Mouse (Mus musculus) erythroblast, embryonic 14.5 days (primary cell): ENCODE measurements at regions not wholly inside any gene's neighbourhood (a gene's known extent, or its start where the extent isn't known, plus 50 kb on each side); places are given as distances from the start of the nearest gene placed in this dataset.

Experiments
- H3K27me3 ChIP-seq: 2 replicates; pipeline ENCODE4 v1.6.1; 2012; ENCODE audit warnings: inconsistent platforms; ENCODE audit not compliant: control insufficient read depth
- H3K36me3 ChIP-seq: 2 replicates; pipeline ENCODE4 v1.6.1; 2012; ENCODE audit warnings: mild to moderate bottlenecking, inconsistent platforms; ENCODE audit not compliant: control insufficient read depth
- H3K4me1 ChIP-seq: 2 replicates; pipeline ENCODE4 v1.6.1; 2012; ENCODE audit warnings: inconsistent platforms; ENCODE audit not compliant: control insufficient read depth
- H3K4me3 ChIP-seq: replicated peaks from 2 replicates; pipeline ENCODE3; 2012; ENCODE audit warnings: moderate library complexity, mild to moderate bottlenecking, inconsistent platforms
- H3K9me3 ChIP-seq: 2 replicates; pipeline ENCODE4 v1.6.1; 2012; ENCODE audit warnings: low read length, inconsistent platforms, mixed read lengths; ENCODE audit not compliant: control insufficient read depth
- GATA1 ChIP-seq: IDR thresholded peaks from 2 replicates; pipeline ENCODE4 v1.6.1; 2012; ENCODE audit warnings: low read length, inconsistent platforms, mixed read lengths
- TAL1 ChIP-seq: IDR thresholded peaks from 3 replicates; pipeline ENCODE4 v1.6.1; 2012; ENCODE audit warnings: low read length, inconsistent platforms, mixed read lengths

DNA sequence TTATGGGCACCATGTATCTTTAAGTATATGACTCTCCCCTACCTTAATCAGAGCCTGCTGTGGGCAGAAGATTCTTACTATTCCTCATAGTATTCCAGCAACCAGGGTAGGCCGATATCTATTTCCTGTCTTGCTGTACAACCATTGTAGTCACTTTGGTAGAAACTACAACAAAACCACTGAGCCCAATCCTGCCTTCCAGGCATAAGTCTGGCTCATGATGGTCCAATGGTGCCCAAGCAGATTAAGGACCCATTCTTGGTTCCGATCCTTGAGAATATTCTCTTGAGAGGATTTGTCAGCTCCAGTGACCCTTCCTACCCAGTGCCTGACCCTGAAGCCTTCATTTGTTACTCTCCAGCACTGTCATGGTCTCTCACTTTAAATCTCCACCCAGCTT is 102.9 kb upstream of the Mylip start:
- Histone ChIP-seq H3K36me3 (no peaks in the 10 kb centered on the region), H3K27me3 (peaks cover 47% of the 10 kb centered on the region), H3K9me3 (no peaks in the 10 kb centered on the region), H3K4me1 (no peaks in the 10 kb centered on the region), H3K4me3 (no peak overlapping the region)
- TF ChIP-seq GATA1 (no peak), TAL1 (no peak)

GRCm38 (mm10) chr13:45287217-45287616 is 102.3 kb upstream of the Mylip start:
- Histone ChIP-seq H3K9me3 (no peaks in the 10 kb centered on the region), H3K4me1 (no peaks in the 10 kb centered on the region), H3K4me3 (no peak overlapping the region), H3K27me3 (peaks cover 45% of the 10 kb centered on the region), H3K36me3 (no peaks in the 10 kb centered on the region)
- no peak for TF ChIP-seq TAL1
- TF ChIP-seq GATA1: no peak

GRCm38 (mm10) chr13:45289976-45290375 is 99.6 kb upstream of the Mylip start:
- Histone ChIP-seq H3K4me1 (no peaks in the 10 kb centered on the region), H3K4me3 (no peak overlapping the region), H3K9me3 (no peaks in the 10 kb centered on the region), H3K27me3 (peaks cover 38% of the 10 kb centered on the region), H3K36me3 (no peaks in the 10 kb centered on the region)
- TF ChIP-seq TAL1 (no peak), GATA1 (no peak)

GRCm38 (mm10) chr13:45294691-45295090 is 94.9 kb upstream of the Mylip start:
- Histone ChIP-seq H3K4me1 (no peaks in the 10 kb centered on the region), H3K4me3 (no peak overlapping the region), H3K27me3 (peaks cover 23% of the 10 kb centered on the region), H3K9me3 (no peaks in the 10 kb centered on the region), H3K36me3 (no peaks in the 10 kb centered on the region)
- TF ChIP-seq GATA1 (no peak), TAL1 (no peak)

- Histone ChIP-seq H3K4me1 (no peaks in the 10 kb centered on the region), H3K27me3 (peaks cover 24% of the 10 kb centered on the region), H3K9me3 (peaks cover 4% of the 10 kb centered on the region), H3K4me3 (no peak overlapping the region), H3K36me3 (no peaks in the 10 kb centered on the region)
- TF ChIP-seq GATA1 (no peak), TAL1 (no peak)
Observed at GRCm38 (mm10) chr13:45300610-45301009, 88.9 kb upstream of the Mylip start.

DNA sequence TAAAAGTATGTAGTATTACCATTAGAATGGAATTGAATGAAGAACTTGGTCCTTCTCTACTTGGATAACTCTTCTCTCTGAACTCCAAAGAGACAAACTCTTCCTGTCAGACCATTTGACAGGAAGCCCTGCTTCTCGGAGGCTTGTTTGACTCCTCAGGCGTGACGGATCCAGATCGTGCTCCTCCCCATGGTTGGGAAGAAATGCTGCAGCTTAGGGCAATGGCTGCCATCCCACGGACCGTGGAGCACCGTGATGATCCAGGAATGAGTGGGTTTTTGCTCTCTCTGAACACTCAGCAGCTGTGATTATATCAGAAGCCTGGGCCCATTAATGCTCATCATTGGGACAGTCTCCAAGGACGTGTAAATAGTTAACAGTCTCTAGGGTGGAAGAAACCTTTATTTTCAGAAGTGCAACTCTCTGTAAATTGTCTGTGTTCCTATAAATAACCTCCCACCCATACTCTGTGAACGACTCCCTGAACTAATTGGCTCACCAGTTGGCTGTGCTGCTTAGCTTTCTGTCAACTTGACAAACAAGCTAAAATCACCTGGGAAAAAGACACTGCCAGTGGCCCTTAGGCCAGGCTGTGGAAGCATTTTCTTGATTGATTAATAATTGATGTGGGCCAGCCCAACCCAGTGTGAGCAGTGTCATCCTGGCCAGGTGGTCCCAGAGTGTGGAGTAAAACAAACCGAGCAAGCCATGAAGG is 88.2 kb upstream of the Mylip start:
- Histone ChIP-seq H3K4me1 (no peaks in the 10 kb centered on the region), H3K36me3 (no peaks in the 10 kb centered on the region), H3K4me3 (no peak overlapping the region), H3K9me3 (peaks cover 4% of the 10 kb centered on the region), H3K27me3 (peaks cover 24% of the 10 kb centered on the region)
- no peak for TF ChIP-seq TAL1
- TF ChIP-seq GATA1: no peak

GRCm38 (mm10) chr13:45302796-45303195 is 86.7 kb upstream of the Mylip start:
- no peaks in the 10 kb centered on the region for H3K4me1 ChIP-seq

GRCm38 (mm10) chr13:45306177-45306576 is 83.4 kb upstream of the Mylip start:
- no peaks in the 10 kb centered on the region for H3K36me3 ChIP-seq
- peaks cover 4% of the 10 kb centered on the region for H3K9me3 ChIP-seq
- H3K4me1 ChIP-seq: no peaks in the 10 kb centered on the region
- H3K27me3 ChIP-seq: peaks cover 17% of the 10 kb centered on the region; the same call in 1 of the 2 replicates
- H3K4me3 ChIP-seq: no peak overlapping the region
- no peak for TF ChIP-seq TAL1
- TF ChIP-seq GATA1: no peak

More at GRCm38 (mm10) chr13:45302796-45303195, 86.7 kb upstream of the Mylip start:
- Histone ChIP-seq H3K4me3 (no peak overlapping the region), H3K27me3 (peaks cover 23% of the 10 kb centered on the region), H3K36me3 (no peaks in the 10 kb centered on the region), H3K9me3 (peaks cover 4% of the 10 kb centered on the region)
- TF ChIP-seq TAL1 (no peak), GATA1 (no peak)

DNA sequence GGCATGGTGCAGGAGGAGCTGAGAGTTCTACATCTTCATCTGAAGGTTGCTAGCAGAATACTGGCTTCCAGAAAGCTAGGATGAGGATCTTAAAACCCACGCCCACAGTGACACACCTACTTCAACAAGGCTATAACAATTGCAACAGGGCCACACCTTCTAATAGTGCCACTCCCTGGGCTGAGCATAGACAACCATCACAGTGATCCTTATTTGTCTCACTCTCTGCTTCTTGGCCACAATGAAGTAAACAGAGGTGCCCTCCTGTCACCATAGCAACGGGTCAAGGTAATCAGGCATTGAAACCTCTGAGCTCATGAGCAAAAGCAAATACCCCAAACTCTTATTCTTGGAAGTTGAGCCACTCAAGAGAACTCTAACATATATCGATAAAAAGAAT is 82.3 kb upstream of the Mylip start:
- TF ChIP-seq GATA1 (no peak), TAL1 (no peak)
- Histone ChIP-seq H3K4me1 (no peaks in the 10 kb centered on the region), H3K4me3 (no peak overlapping the region), H3K36me3 (no peaks in the 10 kb centered on the region), H3K27me3 (peaks cover 12% of the 10 kb centered on the region; the same call in 1 of the 2 replicates), H3K9me3 (no peaks in the 10 kb centered on the region)
